25 mouse cellular contexts compared by ENCODE assay signal in the genomic region with DNA sequence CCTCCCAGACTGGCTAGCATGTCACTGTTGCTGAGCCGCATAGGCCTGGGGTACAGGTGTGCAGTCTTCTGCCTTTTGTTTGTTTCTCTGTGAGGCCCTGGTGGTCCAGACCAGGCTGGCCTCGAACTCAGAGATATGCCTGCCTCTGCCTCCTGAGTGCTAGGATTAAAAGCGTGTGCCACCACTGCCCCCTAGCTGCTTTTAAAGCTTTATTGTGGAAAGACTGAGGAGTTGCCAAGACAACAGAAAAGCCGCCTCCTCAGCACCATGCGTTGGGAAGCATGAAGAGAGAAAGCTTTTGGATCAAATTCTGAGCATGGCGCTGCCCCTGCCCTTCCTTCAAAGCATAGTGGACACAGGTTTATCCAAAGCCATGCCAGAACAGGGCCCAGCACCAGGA. TPM values are rescaled to one million over a fixed set of nuclear protein-coding genes. Genes with fewer than 3 reads are reported as not detected.
DNase-seq lines count a peak whose midpoint lies in the region; ATAC-seq and TF ChIP-seq lines count a peak whose summit lies in the region.
"Had no signal": no experiment of that assay in that cellular context is flagged by ENCODE, and none has a peak within 500 bp of the region (broad histone marks: within the 10 kb centered on the region; RNA-seq: fewer than 3 reads in every experiment).

No protein-coding gene starts in this region.

- H3K36me3 ChIP-seq in kidney, adult 2 months (ENCODE audit: control insufficient read depth, insufficient read depth, low read length): peaks cover 13% of the 10 kb centered on the region
- peaks cover 79% of the 10 kb centered on the region for H3K36me3 ChIP-seq in liver, adult 2 months (ENCODE audit: control insufficient read depth, insufficient read depth, low read length)
- peaks cover under 1% of the 10 kb centered on the region; the same call in 1 of the 2 replicates for H3K36me3 ChIP-seq in liver, embryonic 11.5 days (ENCODE audit: control insufficient read depth, insufficient read depth, low read length)
- no peaks in the 10 kb centered on the region for H3K36me3 ChIP-seq in midbrain, postnatal 0 days (ENCODE audit: insufficient read depth, low read length)
- H3K36me3 ChIP-seq in midbrain, embryonic 10.5 days: no peaks in the 10 kb centered on the region
- 0 out of 2 replicates have a peak, but pooled peaks cover 3% of the 10 kb centered on the region for H3K36me3 ChIP-seq in stomach, postnatal 0 days (ENCODE audit: control insufficient read depth, insufficient read depth, low read length)
- H3K36me3 ChIP-seq: embryonic facial prominence, embryonic 15.5 days; forebrain, embryonic 10.5 days; G1E; heart, embryonic 10.5 days; hindbrain, embryonic 12.5 days had no signal

- no peak overlapping the region for H3K4me2 ChIP-seq in liver, embryonic 11.5 days
- no peak overlapping the region for H3K4me2 ChIP-seq in midbrain, postnatal 0 days (ENCODE audit: low read depth, low read length, poor library complexity, severe bottlenecking)
- H3K4me2 ChIP-seq in stomach, postnatal 0 days (replicated peaks; ENCODE audit: low read depth): no peak overlapping the region
- H3K4me2 ChIP-seq: embryonic facial prominence, embryonic 15.5 days; hindbrain, embryonic 12.5 days had no signal

- TF ChIP-seq CTCF in kidney, adult 2 months (conservative IDR thresholded peaks at IDR 0.05; ENCODE audit: insufficient read depth, insufficient read length, low read depth, low read length): peak; percentile 15; the same call in 1 of the 2 replicates
- TF ChIP-seq CTCF in liver, adult 2 months (IDR thresholded peaks at IDR 0.05; ENCODE audit: low read depth, low read length): no peak; the same call in 1 of the 2 replicates
- peak; percentile 19; the same call in 1 of the 2 replicates for TF ChIP-seq CTCF in midbrain, postnatal 0 days (IDR thresholded peaks at IDR 0.05)
- TF ChIP-seq CTCF in stomach, postnatal 0 days (IDR thresholded peaks at IDR 0.05; ENCODE audit: low read depth): peak; percentile 18; the same call in 1 of the 2 replicates

- no peak overlapping the region for H3K9ac ChIP-seq in liver, adult 2 months (ENCODE audit: low read depth, low read length)
- no peak overlapping the region for H3K9ac ChIP-seq in liver, embryonic 11.5 days (ENCODE audit: low read depth, low read length)
- no peak overlapping the region for H3K9ac ChIP-seq in midbrain, postnatal 0 days (replicated peaks; ENCODE audit: low read length, poor library complexity, severe bottlenecking)
- no peak overlapping the region for H3K9ac ChIP-seq in stomach, postnatal 0 days (ENCODE audit: low read length)
- H3K9ac ChIP-seq: embryonic facial prominence, embryonic 15.5 days; hindbrain, embryonic 12.5 days had no signal

- WGBS in kidney, adult 2 months: 83% methylated on average over 6 of the region's 6 CpGs
- WGBS in liver, adult 2 months: 72% methylated on average over 6 of the region's 6 CpGs
- WGBS in liver, embryonic 11.5 days: 89% methylated on average over 6 of the region's 6 CpGs
- WGBS in midbrain, postnatal 0 days: 95% methylated on average over 6 of the region's 6 CpGs
- WGBS in midbrain, embryonic 10.5 days: 94% methylated on average over 6 of the region's 6 CpGs
- 95% methylated on average over 6 of the region's 6 CpGs for WGBS in stomach, postnatal 0 days

- H3K4me3 ChIP-seq in kidney, adult 2 months (ENCODE audit: insufficient read depth, low read depth, low read length): no peak overlapping the region
- no peak overlapping the region for H3K4me3 ChIP-seq in liver, adult 2 months (ENCODE audit: insufficient read depth, low read depth, low read length)
- no peak overlapping the region for H3K4me3 ChIP-seq in liver, embryonic 11.5 days (ENCODE audit: low read depth, low read length)
- no peak overlapping the region for H3K4me3 ChIP-seq in midbrain, postnatal 0 days (ENCODE audit: low read depth, low read length)
- H3K4me3 ChIP-seq in midbrain, embryonic 10.5 days: no peak overlapping the region
- no peak overlapping the region for H3K4me3 ChIP-seq in stomach, postnatal 0 days (ENCODE audit: low read depth, low read length)
- H3K4me3 ChIP-seq: embryonic facial prominence, embryonic 15.5 days; erythroblast, embryonic 14.5 days; forebrain, embryonic 10.5 days; gastrocnemius, adult 2 months; heart, embryonic 10.5 days; hindbrain, embryonic 12.5 days had no signal

- no peak for TF ChIP-seq POLR2A in kidney, adult 2 months (IDR thresholded peaks at IDR 0.05; ENCODE audit: low read depth, low read length)
- no peak for TF ChIP-seq POLR2A in liver, adult 2 months (IDR thresholded peaks at IDR 0.05; ENCODE audit: extremely low read depth, insufficient read depth, low read length)

- no peaks in the 10 kb centered on the region for H3K9me3 ChIP-seq in liver, embryonic 11.5 days (ENCODE audit: control insufficient read depth, low read length)
- H3K9me3 ChIP-seq in midbrain, postnatal 0 days (ENCODE audit: low read length): no peaks in the 10 kb centered on the region
- no peaks in the 10 kb centered on the region for H3K9me3 ChIP-seq in midbrain, embryonic 10.5 days (replicated peaks)
- H3K9me3 ChIP-seq in stomach, postnatal 0 days (ENCODE audit: control insufficient read depth, low read length): no peaks in the 10 kb centered on the region
- H3K9me3 ChIP-seq: embryonic facial prominence, embryonic 15.5 days; G1E; heart, embryonic 10.5 days; hindbrain, embryonic 12.5 days had no signal

- no peak for ATAC-seq in liver, embryonic 11.5 days (replicated peaks; ENCODE audit: low FRiP score)
- no peak for ATAC-seq in midbrain, postnatal 0 days (ENCODE audit: low FRiP score)
- no peak for ATAC-seq in stomach, postnatal 0 days (ENCODE audit: low FRiP score, low TSS enrichment)
- ATAC-seq: activated CD4-positive, CD25-positive, alpha-beta regulatory T cell, adult 4 months; forebrain, embryonic 14.5 days; hindbrain, embryonic 16.5 days had no signal

- no peak overlapping the region for H3K27ac ChIP-seq in kidney, adult 2 months (ENCODE audit: insufficient read depth, low read depth, low read length)
- no peak overlapping the region for H3K27ac ChIP-seq in liver, adult 2 months (replicated peaks; ENCODE audit: insufficient read depth, low read depth, low read length)
- no peak overlapping the region for H3K27ac ChIP-seq in liver, embryonic 11.5 days (ENCODE audit: low read depth, low read length)
- H3K27ac ChIP-seq in midbrain, postnatal 0 days (ENCODE audit: low read depth, low read length): no peak overlapping the region
- no peak overlapping the region for H3K27ac ChIP-seq in midbrain, embryonic 10.5 days (replicated peaks)
- H3K27ac ChIP-seq in stomach, postnatal 0 days (replicated peaks): no peak overlapping the region
- H3K27ac ChIP-seq: embryonic facial prominence, embryonic 15.5 days; forebrain, embryonic 10.5 days; gastrocnemius, adult 2 months; heart, embryonic 10.5 days; hindbrain, embryonic 12.5 days had no signal

- H3K79me2 ChIP-seq in liver, adult 2 months (ENCODE audit: control insufficient read depth, insufficient read depth, low read length): no peaks in the 10 kb centered on the region

- no peaks in the 10 kb centered on the region for H3K4me1 ChIP-seq in kidney, adult 2 months (ENCODE audit: control insufficient read depth, insufficient read depth, low read length)
- H3K4me1 ChIP-seq in liver, adult 2 months (ENCODE audit: control insufficient read depth, insufficient read depth, low read length): no peaks in the 10 kb centered on the region
- H3K4me1 ChIP-seq in liver, embryonic 11.5 days (replicated peaks; ENCODE audit: control insufficient read depth, insufficient read depth, low read length): no peaks in the 10 kb centered on the region
- no peaks in the 10 kb centered on the region for H3K4me1 ChIP-seq in midbrain, postnatal 0 days (ENCODE audit: insufficient read depth, low read length)
- peaks cover 30% of the 10 kb centered on the region for H3K4me1 ChIP-seq in midbrain, embryonic 10.5 days
- no peaks in the 10 kb centered on the region for H3K4me1 ChIP-seq in stomach, postnatal 0 days (replicated peaks; ENCODE audit: control insufficient read depth, insufficient read depth)

- H3K27me3 ChIP-seq in kidney, adult 2 months (replicated peaks; ENCODE audit: control insufficient read depth, insufficient read depth, low read length): no peaks in the 10 kb centered on the region
- H3K27me3 ChIP-seq in liver, adult 2 months (ENCODE audit: control insufficient read depth, insufficient read depth, low read length): no peaks in the 10 kb centered on the region
- no peaks in the 10 kb centered on the region for H3K27me3 ChIP-seq in liver, embryonic 11.5 days (replicated peaks; ENCODE audit: control insufficient read depth, insufficient read depth, low read length)
- H3K27me3 ChIP-seq in midbrain, postnatal 0 days (ENCODE audit: insufficient read depth, low read length): 0 out of 2 replicates have a peak, but pooled peaks cover 6% of the 10 kb centered on the region
- peaks cover 94% of the 10 kb centered on the region for H3K27me3 ChIP-seq in midbrain, embryonic 10.5 days (ENCODE audit: low read depth, poor library complexity, severe bottlenecking)
- no peaks in the 10 kb centered on the region for H3K27me3 ChIP-seq in stomach, postnatal 0 days (ENCODE audit: control insufficient read depth, insufficient read depth, low read length)
- H3K27me3 ChIP-seq: embryonic facial prominence, embryonic 15.5 days had no signal

- DNase-seq in kidney, adult 2 months: no peak
- no peak for DNase-seq in kidney, adult 11 months
- DNase-seq in liver, adult 2 months (ENCODE audit: extremely low read depth, low read depth, low spot score): peak; percentile 37
- no peak for DNase-seq in liver, embryonic 11.5 days (ENCODE audit: low spot score)
- DNase-seq in midbrain, postnatal 0 days (ENCODE audit: low spot score): no peak
- DNase-seq in midbrain, embryonic 10.5 days (ENCODE audit: low spot score): no peak
- no peak for DNase-seq in stomach, postnatal 0 days (ENCODE audit: low spot score)
- DNase-seq in right cerebral cortex, postnatal 10 days (ENCODE audit: low spot score in 2 of 2): no peak
- DNase-seq: adrenal gland, postnatal 14 days; cerebellum, adult 11-12 months; cerebellum, postnatal 10 days; gastrocnemius, adult 2 months; gastrocnemius, postnatal 36 days; heart, adult 18-20 months; heart, postnatal 10 days; heart, postnatal 4 days had no signal

- TF ChIP-seq EP300 in stomach, postnatal 0 days (optimal IDR thresholded peaks at IDR 0.05): no peak

RNA-seq across cellular contexts. Expression of a gene that starts 38.8 kb away (rescaled TPM):
- polyA plus RNA-seq in kidney, adult 2 months (2012; rRNA removed): 2,247 and 2,656 TPM in 2 replicates
- total RNA-seq in liver, adult 2 months (2014; rRNA removed): 3,064 and 4,344 TPM in 2 replicates
- 3,470 and 3,993 TPM in 2 replicates for polyA plus RNA-seq in liver, adult 2 months (2012; rRNA removed)
- 65.1 and 72.4 TPM in 2 replicates for polyA plus RNA-seq in liver, embryonic 11.5 days (2014; fragmentation: Nextera tagmentation; extraction: Ambion mirVana)
- total RNA-seq in midbrain, postnatal 0 days (2014; rRNA removed): 17.4 and 24.9 TPM in 2 replicates
- polyA plus RNA-seq in midbrain, postnatal 0 days (2015; fragmentation: Nextera tagmentation; extraction: Ambion mirVana): 26.4 and 30.3 TPM in 2 replicates
- polyA plus RNA-seq in midbrain, embryonic 10.5 days (2016; fragmentation: Nextera tagmentation; extraction: Ambion mirVana): 11.4 and 13.3 TPM in 2 replicates
- polyA plus RNA-seq in stomach, postnatal 0 days (2015; fragmentation: Nextera tagmentation; extraction: Ambion mirVana): 34.3 and 35.4 TPM in 2 replicates
- total RNA-seq: G1E had no signal
- polyA plus RNA-seq: G1E had no signal

Comparison
In these comparisons a context has a peak if more than half of its experiments do, and no peak if none do; other contexts are left out.
1. RNA of a gene that starts 38.8 kb away (polyA plus RNA-seq): 3,470 to 3,993 TPM in liver, adult 2 months and 2,247 to 2,656 TPM in kidney, adult 2 months; 65.1 to 72.4 TPM in liver, embryonic 11.5 days, 34.3 to 35.4 TPM in stomach, postnatal 0 days, 26.4 to 30.3 TPM in midbrain, postnatal 0 days and 11.4 to 13.3 TPM in midbrain, embryonic 10.5 days; every median in the first group is over 10 times any median in the second.